Mouse (Mus musculus) A20 (cell line): Measurements from ENCODE around the gene Xbp1.
"Not testable (repeated sequence)": the region's sequence is repeated elsewhere in the genome, so short reads cannot be mapped to it uniquely, and the experiment has no call there.

ENCODE experiments used
- DNase-seq: peaks from one replicate; pipeline ENCODE4 v3.0.0-alpha.2; 2011; ENCODE audit warnings: low read depth, low spot score

Gene Xbp1

GRCm38 (mm10) chr11:5526573-5527439, 6.3 kb downstream of the Xbp1 start:
- peak; percentile 45 for DNase-seq

DNA sequence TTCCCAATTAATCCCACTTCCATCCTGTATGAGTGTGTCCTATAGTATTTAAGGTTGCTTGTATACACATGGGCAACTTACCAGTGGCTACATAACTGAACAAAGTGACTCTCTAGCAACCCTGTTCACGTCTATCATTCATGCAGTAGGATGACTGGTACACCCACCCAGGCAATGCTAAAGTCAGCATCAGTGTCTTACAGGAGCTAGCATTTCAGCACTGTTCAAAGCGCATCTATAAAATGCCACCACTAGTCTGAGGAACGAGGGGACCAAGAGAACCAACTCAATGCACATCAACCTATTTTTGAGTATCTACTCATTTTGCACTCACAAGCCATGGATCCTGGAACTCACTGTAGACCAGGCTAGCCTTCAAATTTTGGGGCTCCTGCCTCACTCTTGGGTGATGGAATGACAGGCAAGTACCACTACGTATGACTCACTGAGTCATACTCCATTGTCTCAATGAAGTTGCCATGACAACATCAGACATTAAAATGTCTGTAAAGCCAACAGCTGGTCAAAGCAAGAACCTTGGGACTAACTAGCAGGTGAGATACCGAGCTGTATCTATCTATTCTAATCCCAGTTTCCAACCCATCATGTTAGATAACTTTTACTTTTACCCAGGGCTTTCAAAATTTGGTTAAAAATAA, 7.5 kb downstream of the Xbp1 start:
- DNase-seq, result no peak

DNA sequence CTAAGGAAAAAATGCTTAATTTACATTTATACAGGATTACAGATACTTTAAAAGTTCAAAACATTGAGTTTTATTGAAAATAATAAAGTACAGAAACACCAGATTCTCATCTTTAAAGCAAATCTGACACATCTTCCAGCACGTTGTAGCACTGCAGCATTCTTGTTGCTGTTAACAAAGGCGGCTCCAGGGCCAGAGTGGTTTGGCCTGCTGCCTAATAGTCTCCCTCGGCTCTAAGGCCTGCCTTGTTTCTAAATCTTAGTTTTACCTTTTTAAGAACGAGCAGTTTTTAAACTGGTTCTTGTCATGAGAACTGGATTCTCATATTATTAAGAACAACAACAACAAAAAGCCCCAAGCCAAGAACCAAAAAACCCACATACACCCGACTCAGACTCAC, 8.4 kb downstream of the Xbp1 start:
- DNase-seq, result no peak

- no peak for DNase-seq
These were observed 9.7 kb downstream of the Xbp1 start for GRCm38 (mm10) chr11:5530172-5530571.

DNA sequence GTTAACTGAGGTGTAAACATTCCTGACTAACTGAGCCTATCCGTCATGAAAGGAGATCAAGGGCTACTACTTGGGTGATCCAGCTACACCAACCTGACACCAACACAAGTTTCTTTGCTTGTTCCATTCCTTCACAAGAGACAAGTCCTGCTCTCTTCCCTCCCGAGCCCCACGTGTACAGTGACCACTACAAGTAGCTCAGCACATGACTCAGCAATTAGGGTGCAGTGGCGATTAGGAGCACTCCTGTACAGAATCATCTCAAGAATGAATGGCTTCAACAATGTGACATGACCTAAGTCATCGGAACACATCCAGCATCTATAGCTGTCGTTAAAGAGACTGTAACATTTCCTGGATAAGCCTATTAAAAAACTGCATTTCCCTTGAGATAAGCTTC, 10.3 kb downstream of the Xbp1 start:
- no peak for DNase-seq

DNA sequence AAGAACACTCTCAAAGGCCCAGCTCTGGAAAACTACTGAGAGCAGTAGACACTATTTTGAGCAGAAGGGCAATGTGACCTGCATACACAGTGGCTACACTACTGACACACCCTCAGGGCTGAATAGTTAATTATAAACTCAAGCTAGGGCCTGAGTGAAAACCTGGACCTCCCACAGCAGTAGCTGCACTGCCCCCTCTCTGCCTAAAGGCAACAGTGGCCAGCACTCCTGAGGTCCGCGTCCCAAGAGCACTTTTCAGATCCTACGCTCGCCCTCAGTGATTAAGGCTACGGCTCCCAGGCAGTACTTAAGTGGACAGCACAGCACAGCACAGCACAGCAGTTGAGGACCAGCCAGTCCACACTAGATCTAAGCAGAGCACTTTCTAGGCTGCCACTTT, 12.6 kb downstream of the Xbp1 start:
- DNase-seq, result no peak

GRCm38 (mm10) chr11:5537454-5537853, 17.0 kb downstream of the Xbp1 start:
- DNase-seq, result not testable (repeated sequence)

DNA sequence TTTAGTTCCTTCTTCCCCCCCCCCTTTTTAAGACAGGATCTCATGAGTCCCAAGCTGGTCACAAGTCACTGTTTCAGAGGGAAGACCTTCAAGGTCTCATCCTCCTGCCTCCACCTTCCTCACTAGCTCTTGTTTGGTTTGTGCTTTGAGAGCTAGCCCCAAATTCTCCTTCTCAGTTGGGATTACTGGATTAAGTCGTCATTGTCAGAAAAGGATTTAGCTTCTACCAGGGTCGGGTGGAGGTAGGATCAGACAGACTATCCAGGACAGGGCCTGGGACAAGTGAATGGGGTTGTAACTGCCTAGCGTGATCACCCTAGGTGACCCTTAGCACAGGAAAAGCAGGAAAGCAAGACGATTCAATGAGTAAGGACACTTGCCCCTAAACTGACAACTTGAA, 19.9 kb downstream of the Xbp1 start:
- DNase-seq, result no peak

- DNase-seq, result peak; percentile 51
These were observed 20.9 kb downstream of the Xbp1 start for GRCm38 (mm10) chr11:5541230-5541798.

DNA sequence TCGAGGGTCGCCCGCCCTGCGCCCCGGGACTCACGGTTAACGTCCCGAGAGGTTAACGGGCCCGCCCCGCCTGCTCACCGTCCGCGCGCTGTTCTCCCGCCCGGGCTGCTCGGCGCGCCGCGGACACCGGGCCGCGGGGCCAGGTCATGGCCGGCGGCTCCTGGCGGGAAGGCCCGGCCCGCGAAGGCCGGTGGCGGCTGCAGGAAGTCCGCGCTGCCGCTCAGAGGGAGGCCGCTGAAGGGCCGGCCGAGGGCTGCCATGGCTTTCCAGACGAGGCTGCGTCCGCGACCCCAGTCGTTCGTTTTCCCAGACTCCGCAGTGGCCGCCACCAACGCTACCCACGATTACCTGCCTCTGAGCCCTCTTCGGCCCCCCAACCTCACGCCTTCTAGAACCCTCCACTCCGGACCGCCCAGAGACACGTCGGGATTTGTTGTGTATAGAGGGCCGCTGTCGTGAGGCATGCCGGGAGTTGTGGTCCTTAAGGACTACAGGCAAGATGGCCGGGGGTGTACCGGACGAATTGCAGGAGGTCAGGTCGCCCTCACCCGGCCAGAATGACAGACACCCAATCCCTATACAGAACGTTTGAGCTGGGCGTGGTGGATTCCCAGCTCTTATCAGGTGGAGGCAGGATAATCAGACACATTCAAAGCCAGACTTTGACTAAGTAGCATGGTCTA, 21.5 kb downstream of the Xbp1 start, which contains the start of gene Ccdc117:
Gene Ccdc117, minus strand, starts transcription at position 389 of the 683 bp plus-strand sequence.
- DNase-seq, result peak; percentile 94

DNA sequence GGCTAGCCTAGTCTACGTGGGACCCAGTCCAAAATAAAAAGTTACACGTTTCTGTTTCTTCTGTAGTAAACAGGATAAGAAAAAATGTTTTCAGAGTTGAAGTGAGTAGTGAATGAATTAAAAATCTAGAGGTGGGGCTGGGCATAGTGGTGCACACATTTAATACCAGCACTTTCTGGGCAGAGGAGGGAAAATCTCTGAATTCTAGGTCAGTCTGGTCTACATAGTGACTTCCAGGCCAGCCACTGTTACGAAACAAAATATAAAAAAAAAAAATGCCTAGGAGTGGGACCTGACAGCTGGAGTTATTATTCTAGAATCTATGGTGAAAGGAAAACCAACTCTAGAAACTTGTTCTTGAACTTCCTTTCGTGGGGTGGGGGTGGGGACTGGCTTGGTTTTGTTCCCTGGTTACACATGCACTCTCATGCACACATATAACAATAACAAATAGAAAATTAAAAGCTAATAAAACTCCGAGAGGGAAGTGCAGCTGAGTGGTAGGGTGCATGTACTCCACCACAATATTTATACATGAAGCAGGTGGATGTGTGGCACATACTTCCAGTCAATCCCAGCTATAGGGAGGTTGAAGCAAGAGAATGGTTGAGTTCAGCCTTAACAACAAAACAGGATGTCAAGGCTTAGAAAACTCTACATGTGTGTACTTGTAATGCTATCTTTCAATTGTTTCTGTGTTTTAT, 22.2 kb downstream of the Xbp1 start:
- DNase-seq, result no peak

GRCm38 (mm10) chr11:5543281-5543680, 22.8 kb downstream of the Xbp1 start:
- no peak for DNase-seq

GRCm38 (mm10) chr11:5544709-5545108, 24.2 kb downstream of the Xbp1 start:
- DNase-seq, result not testable (repeated sequence)

DNA sequence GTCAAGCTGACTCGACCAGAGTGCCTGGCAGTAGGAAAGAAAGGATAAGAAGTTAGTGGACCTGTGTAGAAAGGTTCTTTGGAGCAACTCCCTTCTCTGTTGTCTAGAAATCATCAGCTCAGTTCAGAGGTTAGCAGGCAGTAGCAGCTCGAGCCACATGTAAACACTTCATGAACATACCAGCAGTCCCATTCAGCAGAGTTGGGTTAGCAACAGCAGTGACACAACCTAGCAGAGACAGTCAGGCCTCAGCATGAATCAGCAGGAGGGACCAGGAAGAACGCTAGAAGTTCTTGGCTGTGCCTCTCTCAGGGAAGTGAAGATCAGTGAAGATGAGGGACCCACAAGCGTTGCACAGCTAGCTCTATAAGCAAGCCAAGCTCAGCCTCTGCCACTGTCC, 25.0 kb downstream of the Xbp1 start:
- DNase-seq, result no peak

DNA sequence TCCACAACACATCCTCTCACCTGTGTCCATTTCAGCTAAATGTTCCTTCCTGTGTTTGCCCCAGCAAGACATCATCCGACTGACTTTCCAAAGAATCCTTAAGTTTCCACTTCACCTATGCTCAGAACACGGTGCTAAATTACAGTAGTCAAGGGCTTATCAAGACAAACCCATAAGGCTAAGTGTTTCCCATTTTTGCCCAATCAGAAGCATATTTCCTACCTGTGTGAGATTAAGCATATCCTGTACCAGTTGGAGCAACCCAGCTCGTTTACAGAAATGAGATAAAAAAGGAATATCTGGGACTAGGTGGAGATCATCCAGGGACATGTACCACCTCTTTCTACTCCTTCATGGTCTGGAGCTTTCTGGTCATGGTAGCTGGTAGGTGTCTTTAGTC, 26.2 kb downstream of the Xbp1 start:
- DNase-seq, result no peak

DNA sequence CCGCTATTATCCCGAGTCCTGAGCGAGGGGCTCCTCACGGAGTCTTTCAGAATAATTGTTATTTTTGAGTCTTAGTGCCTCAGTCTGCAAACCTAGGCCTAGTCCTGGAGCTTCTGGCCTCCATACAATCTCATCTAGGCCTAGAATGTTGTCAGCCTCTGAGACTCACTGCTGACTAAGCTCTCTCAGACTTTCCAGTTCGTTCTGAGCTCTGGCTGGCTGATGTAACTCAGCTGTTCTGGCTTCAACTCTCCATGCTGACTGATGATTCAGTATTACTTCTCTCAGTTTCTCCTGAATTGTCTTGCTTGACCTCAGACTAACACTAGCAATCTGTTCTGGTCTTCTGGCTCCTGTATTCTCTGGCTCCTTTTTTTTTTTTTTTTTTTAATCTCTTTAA, 31.0 kb downstream of the Xbp1 start:
- DNase-seq, result no peak

GRCm38 (mm10) chr11:5551931-5552330, 31.5 kb downstream of the Xbp1 start:
- DNase-seq, result no peak

- DNase-seq, result no peak
These were observed 39.8 kb downstream of the Xbp1 start for GRCm38 (mm10) chr11:5560273-5560672.

- DNase-seq, result no peak
These were observed 42.3 kb downstream of the Xbp1 start for GRCm38 (mm10) chr11:5562625-5563268.

- no peak for DNase-seq
These were observed 43.4 kb downstream of the Xbp1 start for GRCm38 (mm10) chr11:5563898-5564297.

DNA sequence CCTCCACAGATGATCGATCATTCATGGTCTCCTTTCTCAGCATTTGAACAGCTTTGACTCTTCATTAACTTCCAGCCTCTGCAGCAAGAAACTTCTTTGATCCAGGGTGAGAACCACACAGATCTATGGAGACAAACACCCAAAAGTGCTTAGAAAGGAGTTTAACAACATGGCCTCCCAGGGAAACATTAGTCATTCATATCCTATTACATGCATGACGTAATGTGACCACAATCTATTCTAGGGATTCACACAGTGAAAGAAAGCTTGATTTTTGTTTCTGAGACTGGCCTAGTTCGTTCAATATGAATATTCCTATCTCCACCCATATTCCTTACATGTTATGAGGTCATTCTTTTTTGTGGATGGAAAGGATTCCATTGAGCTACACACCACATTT, 45.1 kb downstream of the Xbp1 start:
- DNase-seq, result no peak
